Mouse (Mus musculus): ENCODE measurements around the gene Twf2. TPM values are rescaled to one million over a fixed set of nuclear protein-coding genes. Genes with fewer than 3 reads are reported as not detected.
A peak's percentile ranks its signal among the peaks of the same experiment; 100 is the strongest.

Gene Twf2
- polyA plus RNA-seq, 1 experiment from 2014 or later = 66.5 TPM

GRCm38 (mm10) chr9:106191355-106191754, 11.6 kb upstream of the Twf2 start:
- Histone ChIP-seq H3K4me2 (ENCODE audit: low read depth, severe bottlenecking) (no peak overlapping the region), H3K9ac (ENCODE audit: low read length) (no peak overlapping the region), H3K4me3 (ENCODE audit: low read depth, low read length) (no peak overlapping the region), H3K27ac (replicated peaks; ENCODE audit: low read depth, low read length) (no peak overlapping the region), H3K4me1 (ENCODE audit: control insufficient read depth, insufficient read depth, low read length) (no peaks in the 10 kb centered on the region), H3K27me3 (ENCODE audit: control insufficient read depth, insufficient read depth, low read length) (no peaks in the 10 kb centered on the region), H3K9me3 (ENCODE audit: control insufficient read depth, low read length) (no peaks in the 10 kb centered on the region), H3K36me3 (ENCODE audit: control insufficient read depth, insufficient read depth, low read length) (peaks cover 26% of the 10 kb centered on the region)
- DNase-seq (ENCODE audit: low spot score) (no peak), ATAC-seq (ENCODE audit: insufficient number of reproducible peaks, low FRiP score, low TSS enrichment, low read depth) (no peak)
- 91% methylated on average over 1 of the region's 1 CpGs for WGBS

GRCm38 (mm10) chr9:106192024-106192423, 10.9 kb upstream of the Twf2 start:
- 94% methylated on average over 8 of the region's 8 CpGs for WGBS
- Histone ChIP-seq H3K4me3 (ENCODE audit: low read depth, low read length) (no peak overlapping the region), H3K4me2 (ENCODE audit: low read depth, severe bottlenecking) (no peak overlapping the region), H3K9ac (ENCODE audit: low read length) (no peak overlapping the region), H3K27ac (replicated peaks; ENCODE audit: low read depth, low read length) (no peak overlapping the region), H3K27me3 (ENCODE audit: control insufficient read depth, insufficient read depth, low read length) (no peaks in the 10 kb centered on the region), H3K36me3 (ENCODE audit: control insufficient read depth, insufficient read depth, low read length) (peaks cover 26% of the 10 kb centered on the region), H3K9me3 (ENCODE audit: control insufficient read depth, low read length) (no peaks in the 10 kb centered on the region), H3K4me1 (ENCODE audit: control insufficient read depth, insufficient read depth, low read length) (no peaks in the 10 kb centered on the region)
- ATAC-seq (ENCODE audit: insufficient number of reproducible peaks, low FRiP score, low TSS enrichment, low read depth) = no peak
- no peak for DNase-seq (ENCODE audit: low spot score)

- H3K36me3 ChIP-seq (ENCODE audit: control insufficient read depth, insufficient read depth, low read length) = peaks cover 23% of the 10 kb centered on the region
- H3K9ac ChIP-seq (ENCODE audit: low read length) = no peak overlapping the region
- no peak overlapping the region for H3K4me3 ChIP-seq (ENCODE audit: low read depth, low read length)
- no peak for DNase-seq (ENCODE audit: low spot score)
- H3K9me3 ChIP-seq (ENCODE audit: control insufficient read depth, low read length) = no peaks in the 10 kb centered on the region
- no peak overlapping the region for H3K27ac ChIP-seq (replicated peaks; ENCODE audit: low read depth, low read length)
- H3K4me1 ChIP-seq (ENCODE audit: control insufficient read depth, insufficient read depth, low read length) = 0 out of 2 replicates have a peak, but pooled peaks cover 2% of the 10 kb centered on the region
- no peak for ATAC-seq (ENCODE audit: insufficient number of reproducible peaks, low FRiP score, low TSS enrichment, low read depth)
- 93% methylated on average over 1 of the region's 1 CpGs for WGBS
- H3K27me3 ChIP-seq (ENCODE audit: control insufficient read depth, insufficient read depth, low read length) = no peaks in the 10 kb centered on the region
- H3K4me2 ChIP-seq (ENCODE audit: low read depth, severe bottlenecking) = no peak overlapping the region
Measured at GRCm38 (mm10) chr9:106192998-106193397, 9.9 kb upstream of the Twf2 start.

- WGBS = 94% methylated on average over 8 of the region's 8 CpGs
Measured at GRCm38 (mm10) chr9:106193930-106194807, 8.7 kb upstream of the Twf2 start.

GRCm38 (mm10) chr9:106195693-106196092, 7.2 kb upstream of the Twf2 start:
- Histone ChIP-seq H3K27ac (replicated peaks; ENCODE audit: low read depth, low read length) (no peak overlapping the region), H3K4me1 (ENCODE audit: control insufficient read depth, insufficient read depth, low read length) (0 out of 2 replicates have a peak, but pooled peaks cover 5% of the 10 kb centered on the region), H3K4me2 (ENCODE audit: low read depth, severe bottlenecking) (no peak overlapping the region), H3K27me3 (ENCODE audit: control insufficient read depth, insufficient read depth, low read length) (no peaks in the 10 kb centered on the region), H3K9ac (ENCODE audit: low read length) (no peak overlapping the region), H3K4me3 (ENCODE audit: low read depth, low read length) (no peak overlapping the region), H3K9me3 (ENCODE audit: control insufficient read depth, low read length) (no peaks in the 10 kb centered on the region), H3K36me3 (ENCODE audit: control insufficient read depth, insufficient read depth, low read length) (peaks cover 10% of the 10 kb centered on the region; the same call in 1 of the 2 replicates)
- DNase-seq (ENCODE audit: low spot score) (no peak), ATAC-seq (ENCODE audit: insufficient number of reproducible peaks, low FRiP score, low TSS enrichment, low read depth) (no peak)
- 92% methylated on average over 8 of the region's 8 CpGs for WGBS

More at GRCm38 (mm10) chr9:106193930-106194807, 8.7 kb upstream of the Twf2 start:
- Histone ChIP-seq H3K4me2 (ENCODE audit: low read depth, severe bottlenecking) (no peak overlapping the region), H3K4me3 (ENCODE audit: low read depth, low read length) (no peak overlapping the region), H3K9me3 (ENCODE audit: control insufficient read depth, low read length) (no peaks in the 10 kb centered on the region), H3K27ac (replicated peaks; ENCODE audit: low read depth, low read length) (no peak overlapping the region), H3K27me3 (ENCODE audit: control insufficient read depth, insufficient read depth, low read length) (no peaks in the 10 kb centered on the region), H3K9ac (ENCODE audit: low read length) (no peak overlapping the region), H3K36me3 (ENCODE audit: control insufficient read depth, insufficient read depth, low read length) (peaks cover 21% of the 10 kb centered on the region), H3K4me1 (ENCODE audit: control insufficient read depth, insufficient read depth, low read length) (0 out of 2 replicates have a peak, but pooled peaks cover 2% of the 10 kb centered on the region)
- ATAC-seq (ENCODE audit: insufficient number of reproducible peaks, low FRiP score, low TSS enrichment, low read depth) = no peak
- DNase-seq (ENCODE audit: low spot score) = no peak

- ATAC-seq (ENCODE audit: insufficient number of reproducible peaks, low FRiP score, low TSS enrichment, low read depth) (no peak), DNase-seq (ENCODE audit: low spot score) (no peak)
- Histone ChIP-seq H3K9ac (ENCODE audit: low read length) (no peak overlapping the region), H3K27me3 (ENCODE audit: control insufficient read depth, insufficient read depth, low read length) (no peaks in the 10 kb centered on the region), H3K27ac (replicated peaks; ENCODE audit: low read depth, low read length) (no peak overlapping the region), H3K4me1 (ENCODE audit: control insufficient read depth, insufficient read depth, low read length) (0 out of 2 replicates have a peak, but pooled peaks cover 5% of the 10 kb centered on the region), H3K4me2 (ENCODE audit: low read depth, severe bottlenecking) (no peak overlapping the region), H3K9me3 (ENCODE audit: control insufficient read depth, low read length) (no peaks in the 10 kb centered on the region), H3K36me3 (ENCODE audit: control insufficient read depth, insufficient read depth, low read length) (peaks cover 5% of the 10 kb centered on the region; the same call in 1 of the 2 replicates), H3K4me3 (ENCODE audit: low read depth, low read length) (no peak overlapping the region)
- 73% methylated on average over 3 of the region's 3 CpGs for WGBS
Measured at GRCm38 (mm10) chr9:106197081-106197713, 5.7 kb upstream of the Twf2 start.

GRCm38 (mm10) chr9:106197732-106198131, 5.2 kb upstream of the Twf2 start:
- no peak for ATAC-seq (ENCODE audit: insufficient number of reproducible peaks, low FRiP score, low TSS enrichment, low read depth)
- Histone ChIP-seq H3K9ac (ENCODE audit: low read length) (no peak overlapping the region), H3K27me3 (ENCODE audit: control insufficient read depth, insufficient read depth, low read length) (no peaks in the 10 kb centered on the region), H3K27ac (replicated peaks; ENCODE audit: low read depth, low read length) (no peak overlapping the region), H3K4me1 (ENCODE audit: control insufficient read depth, insufficient read depth, low read length) (0 out of 2 replicates have a peak, but pooled peaks cover 5% of the 10 kb centered on the region), H3K4me3 (ENCODE audit: low read depth, low read length) (no peak overlapping the region), H3K36me3 (ENCODE audit: control insufficient read depth, insufficient read depth, low read length) (peaks cover 5% of the 10 kb centered on the region; the same call in 1 of the 2 replicates), H3K4me2 (ENCODE audit: low read depth, severe bottlenecking) (peak overlapping the region; percentile 57; the same call in 1 of the 2 replicates), H3K9me3 (ENCODE audit: control insufficient read depth, low read length) (no peaks in the 10 kb centered on the region)
- DNase-seq (ENCODE audit: low spot score) = no peak
- WGBS = 93% methylated on average over 9 of the region's 9 CpGs

- DNase-seq (ENCODE audit: low spot score) = peak; percentile 80
- under 1% methylated on average over 50 of the region's 51 CpGs for WGBS
- Histone ChIP-seq H3K27ac (replicated peaks; ENCODE audit: low read depth, low read length) (0 out of 2 replicates have a peak overlapping the region, but pooled peaks have one; percentile 33), H3K36me3 (ENCODE audit: control insufficient read depth, insufficient read depth, low read length) (peaks cover 3% of the 10 kb centered on the region; the same call in 1 of the 2 replicates), H3K9me3 (ENCODE audit: control insufficient read depth, low read length) (no peaks in the 10 kb centered on the region), H3K27me3 (ENCODE audit: control insufficient read depth, insufficient read depth, low read length) (no peaks in the 10 kb centered on the region), H3K9ac (ENCODE audit: low read length) (peak overlapping the region; percentile 77), H3K4me3 (ENCODE audit: low read depth, low read length) (peak overlapping the region; percentile 61), H3K4me1 (ENCODE audit: control insufficient read depth, insufficient read depth, low read length) (peaks cover 9% of the 10 kb centered on the region; the same call in 1 of the 2 replicates), H3K4me2 (ENCODE audit: low read depth, severe bottlenecking) (peak overlapping the region; percentile 57)
- peak; percentile 38; the same call in 1 of the 2 replicates for ATAC-seq (ENCODE audit: insufficient number of reproducible peaks, low FRiP score, low TSS enrichment, low read depth)
Measured at GRCm38 (mm10) chr9:106198962-106199458, 3.9 kb upstream of the Twf2 start.
